Mouse (Mus musculus) c-Kit-positive CD71-positive TER-119-positive erythroid progenitor cells, embryonic 14.5 days (primary cell): ENCODE measurements around the gene Mrnip.

Source experiments
- DNase-seq: peaks from one replicate; pipeline ENCODE4 v3.0.0-alpha.2; 2013; ENCODE audit warnings: low spot score

Mrnip gene

DNA sequence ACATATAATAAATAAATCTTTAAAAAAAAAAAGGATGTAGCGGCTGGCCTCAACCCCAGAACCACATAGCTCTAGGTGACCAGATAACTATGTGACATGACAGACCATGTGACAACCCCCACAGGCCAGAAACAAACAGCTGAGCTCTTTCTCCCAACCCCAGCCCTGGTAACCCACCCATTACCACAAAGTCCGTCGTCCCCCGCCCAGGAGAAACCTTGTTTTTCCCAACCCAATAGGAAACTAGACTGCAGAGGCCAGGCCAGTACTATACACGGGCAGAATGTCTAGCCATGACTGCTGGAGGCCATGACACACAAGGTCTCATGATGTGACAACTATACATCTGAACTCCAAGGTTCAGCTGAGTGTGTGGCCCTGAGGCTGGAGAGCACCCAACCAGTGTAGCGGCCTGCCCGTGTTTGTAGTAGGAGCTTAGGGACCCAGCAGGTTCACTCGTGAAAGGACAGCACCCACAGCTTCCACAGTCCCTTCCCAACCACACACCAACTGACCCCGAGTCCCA is 29.1 kb downstream of the Mrnip start:
- no peak for DNase-seq

DNA sequence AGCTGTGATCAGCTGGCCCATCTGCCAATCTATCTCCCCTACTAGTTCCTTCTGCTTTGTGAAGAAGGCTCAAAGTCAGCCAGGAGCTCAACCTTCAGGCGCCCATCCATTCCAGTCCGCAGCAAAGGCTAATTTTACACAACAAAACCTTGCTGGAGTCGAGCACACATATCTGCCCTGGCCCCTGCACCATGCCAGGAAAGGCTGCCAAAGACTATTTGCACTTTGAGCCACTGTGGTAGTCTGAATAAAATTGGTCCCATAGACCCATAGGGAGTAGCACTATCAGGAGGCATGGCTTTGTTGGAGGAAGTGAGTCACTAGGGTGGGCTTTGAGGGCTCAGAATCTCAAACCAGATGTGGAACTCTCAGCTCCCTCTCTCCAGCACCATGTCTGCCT is 31.2 kb downstream of the Mrnip start:
- DNase-seq: no peak

DNA sequence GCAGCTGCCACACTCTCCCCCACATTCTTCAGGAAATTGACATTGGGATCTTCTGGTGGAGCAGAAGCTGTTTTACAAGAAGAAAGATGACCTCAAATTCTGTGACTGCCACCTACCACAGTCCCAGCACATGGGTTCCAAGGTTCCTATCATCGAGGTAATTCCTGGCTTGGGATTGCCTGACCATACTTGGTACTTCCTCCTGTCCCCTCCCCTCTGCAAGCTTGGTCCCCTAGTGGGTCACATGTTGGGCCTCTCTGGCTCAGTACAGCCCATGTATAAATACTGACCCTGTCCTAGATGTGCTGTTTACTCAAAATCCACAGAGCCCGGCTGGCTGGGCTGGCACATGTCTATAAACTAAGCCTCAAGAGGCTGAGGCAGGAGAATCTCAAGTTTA is 31.8 kb downstream of the Mrnip start:
- no peak for DNase-seq

DNA sequence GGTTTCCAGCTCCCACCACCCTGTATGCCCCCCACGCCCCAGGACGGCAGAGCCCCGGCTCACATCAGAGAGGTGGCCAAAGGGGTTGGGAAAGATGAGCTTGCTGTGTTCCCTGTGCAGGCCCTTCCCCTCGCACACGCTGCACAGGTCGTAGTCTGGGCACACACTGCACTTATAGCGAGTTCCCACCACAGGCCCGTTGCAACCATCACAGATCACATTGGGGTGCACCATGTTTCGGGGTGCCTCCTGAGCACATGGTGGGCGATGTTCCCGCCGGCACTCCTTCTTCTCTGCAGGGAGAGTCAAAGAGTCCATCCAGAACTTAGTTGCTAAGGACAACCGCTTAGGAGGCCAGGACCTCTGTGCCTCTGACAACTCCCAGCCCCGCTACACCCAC is 33.1 kb downstream of the Mrnip start:
- DNase-seq: no peak

DNA sequence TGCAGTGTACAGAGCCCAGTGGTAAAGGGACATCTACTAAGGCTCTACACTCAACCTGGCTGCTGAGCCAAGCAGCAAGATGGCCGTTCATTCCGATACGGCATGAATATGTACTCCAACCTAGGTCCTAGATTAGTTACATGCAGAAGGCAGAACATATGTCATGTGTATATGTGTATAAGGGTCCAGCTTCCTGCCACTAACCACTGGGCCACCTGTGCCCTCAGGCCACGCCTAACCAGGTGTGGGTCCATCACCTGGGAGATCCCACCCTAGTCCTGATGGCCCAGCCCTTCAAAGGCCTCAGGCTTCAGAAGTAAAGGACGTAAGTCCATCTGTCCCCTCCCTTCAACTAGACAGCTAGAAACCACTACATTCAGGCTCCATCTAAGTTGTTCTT is 33.8 kb downstream of the Mrnip start:
- no peak for DNase-seq

DNA sequence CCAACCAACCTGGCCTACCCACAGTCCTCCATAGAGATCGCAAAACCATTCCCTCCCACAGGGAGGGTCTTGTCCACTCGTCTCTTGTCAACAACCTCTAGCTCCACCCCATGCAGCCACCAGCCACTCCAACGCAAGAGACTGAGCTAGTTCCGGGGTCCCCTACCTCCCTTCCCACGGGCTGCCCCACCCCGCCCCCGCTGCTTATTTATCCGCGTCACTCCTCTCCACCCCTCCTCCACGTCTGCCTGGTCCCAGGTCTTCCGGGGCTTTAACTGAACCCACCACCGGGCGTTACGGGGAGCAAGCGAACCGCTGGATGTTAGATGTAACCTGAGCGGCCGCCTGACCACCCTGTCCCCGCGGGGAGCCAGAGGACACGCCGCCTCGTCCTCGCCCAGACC is 35.9 kb downstream of the Mrnip start:
- DNase-seq: peak; percentile 84

DNA sequence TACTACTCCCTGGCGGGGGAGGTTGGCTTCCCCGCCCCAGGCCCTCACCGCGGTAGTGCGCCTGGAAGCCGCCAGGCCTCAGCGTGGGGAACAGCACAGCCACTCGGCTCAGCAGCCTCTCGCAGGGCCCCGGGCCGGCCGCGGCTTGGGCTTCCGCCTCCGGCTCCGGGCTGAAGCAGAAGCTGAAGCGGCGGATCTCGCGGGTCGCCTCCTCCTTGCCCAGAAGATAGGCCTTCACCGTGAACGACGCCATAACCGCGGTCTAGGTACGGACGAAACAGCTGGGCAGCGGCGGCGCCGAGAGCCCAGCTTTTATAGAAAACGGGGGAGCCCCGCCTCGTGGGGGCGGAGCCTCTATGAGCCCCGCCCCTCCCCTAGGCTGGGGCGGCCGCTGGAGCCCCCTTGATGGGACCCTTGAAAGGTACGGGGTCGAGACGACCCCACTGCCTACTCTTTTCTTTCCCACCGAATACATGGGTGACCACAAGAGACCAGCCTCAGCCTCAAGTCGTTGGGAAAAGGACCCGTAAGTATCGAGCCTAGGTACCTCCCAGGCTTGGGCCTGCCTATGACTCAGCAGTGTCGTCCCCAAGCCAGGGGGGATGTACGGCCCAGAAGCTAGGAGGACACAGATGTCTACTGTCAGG is 36.4 kb downstream of the Mrnip start, which contains the start of the genes Sqstm1 and Mgat4b:
TSS of gene Sqstm1 (minus strand) at position 323 of the 647 bp plus-strand sequence.
TSS of gene Mgat4b (plus strand) at position 386 of the 647 bp plus-strand sequence.
- peak; percentile 79 for DNase-seq

DNA sequence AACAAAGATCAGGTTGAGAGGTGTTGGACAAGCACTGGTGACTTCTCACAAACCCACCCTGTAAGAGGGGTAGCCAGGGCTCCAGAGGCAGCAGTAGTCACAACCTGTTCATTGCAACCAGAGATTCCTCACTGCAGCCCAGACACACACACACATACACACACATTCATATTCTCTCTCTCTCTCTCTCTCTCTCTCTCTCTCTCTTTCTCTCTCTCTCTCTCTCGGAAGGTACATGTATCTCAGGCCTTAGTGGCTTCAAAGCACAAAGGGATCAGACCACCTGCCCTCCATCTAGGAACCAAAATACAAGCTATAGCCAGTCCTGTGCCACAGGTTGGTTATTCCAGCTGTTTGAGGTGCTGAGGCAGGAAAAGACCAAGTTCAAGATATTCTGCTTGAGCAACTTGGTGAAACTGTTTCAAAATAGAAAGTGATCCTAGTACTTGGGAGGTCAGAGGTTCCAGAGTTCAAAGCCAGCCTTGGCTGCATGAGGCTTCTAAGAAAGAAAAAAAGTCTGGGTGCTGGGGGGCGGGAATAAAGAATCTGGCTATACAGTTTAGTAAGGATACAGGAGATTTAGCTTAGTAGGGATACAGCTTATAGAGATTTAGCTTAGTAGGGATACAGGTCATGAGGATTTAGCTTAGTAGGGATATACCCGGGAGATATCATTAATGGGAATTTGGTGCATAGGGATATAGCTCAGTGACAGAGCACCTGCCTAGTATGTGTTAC is 37.2 kb downstream of the Mrnip start:
- DNase-seq: no peak

DNA sequence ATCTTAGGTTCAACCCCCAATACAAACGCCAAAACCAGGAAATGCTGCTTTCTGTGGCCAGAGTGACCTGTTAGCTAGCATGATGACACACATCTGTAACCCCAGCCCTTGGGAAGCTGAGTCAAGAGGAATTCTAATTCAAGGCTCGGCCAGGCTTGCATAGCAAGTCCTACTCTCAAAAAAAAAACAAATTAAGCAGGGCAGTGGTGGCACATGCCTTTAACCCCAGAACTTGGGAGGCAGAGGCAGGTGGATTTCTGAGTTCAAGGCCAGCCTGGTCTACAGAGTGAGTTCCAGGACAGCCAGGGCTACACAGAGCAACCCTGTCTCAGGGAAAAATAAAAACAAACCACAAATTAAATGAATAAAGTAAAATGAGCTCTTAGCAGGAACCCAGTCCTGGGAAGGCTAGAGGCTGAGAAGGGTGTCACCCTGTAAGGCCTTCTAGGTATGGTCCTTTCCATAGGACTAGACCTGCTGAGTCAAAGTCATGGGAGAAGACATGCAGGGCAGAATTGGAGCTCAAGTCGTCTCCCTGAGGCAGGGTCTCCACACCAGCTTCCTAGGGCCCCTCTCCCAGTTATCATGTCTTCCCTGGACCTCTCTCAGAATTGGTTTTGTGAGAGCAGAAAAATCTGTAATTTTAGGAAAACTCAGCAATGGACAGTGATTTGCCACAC is 38.0 kb downstream of the Mrnip start:
- DNase-seq: no peak

DNA sequence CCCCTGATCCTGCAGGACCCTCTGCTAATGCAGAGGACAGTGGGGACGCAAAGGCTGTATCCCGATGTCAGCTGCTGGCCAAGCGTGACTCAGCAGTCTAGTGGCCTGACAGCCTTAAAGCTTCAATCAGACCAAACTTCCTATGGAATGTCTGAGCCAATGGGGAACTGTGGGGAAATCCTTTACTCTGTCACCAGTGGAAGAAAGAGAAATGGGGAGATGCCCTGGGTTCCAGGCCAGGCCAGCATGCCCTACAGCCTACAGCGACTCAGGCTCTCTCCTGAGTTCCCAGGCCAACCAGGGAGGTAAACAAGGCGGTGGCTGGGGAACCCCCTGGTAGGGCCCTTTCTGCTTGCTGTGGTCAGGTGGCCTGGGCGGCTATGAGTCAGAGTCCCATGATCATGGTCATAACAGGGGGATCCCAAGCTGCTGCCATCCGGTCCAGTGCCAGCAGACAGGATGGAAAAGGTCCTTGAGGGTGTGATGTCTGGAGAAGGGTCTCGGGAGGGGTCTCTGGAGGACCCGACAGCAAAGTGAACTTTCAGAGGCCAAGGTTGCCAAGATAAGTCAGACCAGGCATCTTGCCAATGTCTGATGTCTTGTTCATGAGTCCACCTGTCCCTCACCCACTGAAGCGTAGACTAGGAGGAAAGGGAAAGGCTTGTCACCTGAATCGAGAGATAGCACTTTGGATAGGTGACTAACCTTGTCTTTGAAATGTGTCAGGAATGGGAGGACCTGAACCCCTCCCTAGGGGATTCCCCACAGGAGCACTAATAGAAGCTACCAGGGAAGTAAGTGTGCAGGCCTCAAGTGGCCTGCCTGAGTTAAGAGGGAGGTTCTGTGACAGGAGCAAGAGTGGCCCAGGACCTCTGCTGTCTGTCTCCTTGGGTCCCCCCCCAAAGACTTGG is 38.9 kb downstream of the Mrnip start:
- DNase-seq: no peak

DNA sequence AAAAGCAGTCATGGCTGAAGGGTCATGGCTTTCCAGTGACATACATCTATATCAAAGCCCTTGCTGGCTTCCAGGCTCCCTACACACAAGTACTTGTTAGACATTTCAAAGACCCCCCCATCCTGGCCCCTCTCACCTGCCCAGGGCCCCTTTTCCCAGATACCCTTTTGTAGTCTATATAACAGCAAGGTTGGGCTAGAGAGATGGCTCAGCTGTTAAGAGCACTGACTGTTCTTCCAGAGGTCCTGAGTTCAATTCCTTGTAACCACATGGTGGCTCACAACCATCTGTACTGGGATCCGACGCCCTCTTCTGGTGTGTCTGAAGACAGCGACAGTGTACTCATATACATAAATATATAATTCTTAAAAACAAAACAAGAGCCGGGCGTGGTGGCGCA is 40.4 kb downstream of the Mrnip start:
- no peak for DNase-seq

DNA sequence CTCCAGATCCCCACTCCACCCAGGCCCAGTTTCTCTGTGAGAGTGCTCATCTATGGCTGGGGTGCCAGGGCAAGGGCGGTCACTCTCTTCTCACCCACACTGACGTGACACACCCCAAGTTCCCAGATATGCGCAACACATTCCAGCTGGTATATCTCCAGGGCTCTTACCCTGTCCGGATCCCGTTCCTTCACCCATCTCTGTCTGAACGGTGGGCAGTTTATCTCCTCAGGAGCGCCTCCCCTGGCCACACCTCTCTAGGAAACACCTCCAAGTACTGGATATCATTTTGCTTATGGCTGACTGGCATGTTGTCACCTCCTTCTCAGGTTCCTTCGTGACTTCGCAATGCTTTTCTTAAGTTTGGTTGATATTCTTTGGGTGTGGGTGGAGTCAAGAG is 41.4 kb downstream of the Mrnip start:
- DNase-seq: no peak

DNA sequence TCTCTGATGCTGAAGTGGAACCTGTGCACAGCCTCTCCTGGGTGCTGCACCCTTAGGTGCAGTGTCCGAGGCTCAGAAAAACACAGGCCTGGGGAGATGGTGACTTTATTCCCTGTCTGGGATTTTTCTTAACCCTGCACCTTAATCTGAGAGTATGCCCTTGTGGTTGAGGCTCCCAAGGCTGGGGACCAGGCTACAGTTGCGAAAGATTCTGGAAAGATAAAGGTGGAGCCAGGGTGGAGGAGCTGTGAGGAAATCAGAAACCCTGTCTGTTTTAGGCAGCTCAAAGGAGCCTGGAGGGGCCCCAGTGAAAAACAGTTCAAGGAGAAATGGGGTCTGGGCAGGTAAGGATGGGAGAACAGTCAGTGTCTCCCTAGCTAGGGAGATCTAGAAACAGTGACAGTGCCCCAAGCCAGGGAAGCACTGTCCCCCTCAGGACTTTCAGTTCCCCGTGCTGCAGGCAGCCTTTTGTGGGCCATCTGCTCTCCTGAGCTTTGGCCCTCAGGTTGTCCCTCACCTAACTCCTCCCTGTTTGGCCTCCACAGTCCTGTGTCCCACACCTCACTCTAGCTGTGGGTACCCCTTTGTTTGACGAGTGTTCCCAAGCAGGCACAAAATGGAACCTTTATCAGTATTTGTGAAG is 42.6 kb downstream of the Mrnip start:
- no peak for DNase-seq

DNA sequence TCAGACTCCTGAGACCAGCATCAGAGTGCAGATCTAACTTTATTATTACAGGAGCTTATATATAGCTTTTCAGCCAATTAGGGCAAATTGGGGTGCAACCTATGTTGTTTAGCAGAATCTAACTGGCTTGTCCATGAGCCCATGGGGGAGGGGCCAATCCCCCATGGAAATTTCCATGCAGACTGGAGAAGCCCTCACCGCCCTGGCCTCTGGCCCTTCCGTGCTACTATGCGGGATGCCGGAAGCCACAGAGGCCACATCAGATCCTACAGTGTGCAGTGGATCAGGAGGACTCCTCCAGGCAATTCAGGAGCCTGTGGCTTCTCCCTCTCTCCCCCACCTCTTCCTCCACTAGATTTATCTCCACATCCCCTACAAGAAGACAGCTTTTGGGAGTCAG is 43.6 kb downstream of the Mrnip start:
- DNase-seq: no peak

DNA sequence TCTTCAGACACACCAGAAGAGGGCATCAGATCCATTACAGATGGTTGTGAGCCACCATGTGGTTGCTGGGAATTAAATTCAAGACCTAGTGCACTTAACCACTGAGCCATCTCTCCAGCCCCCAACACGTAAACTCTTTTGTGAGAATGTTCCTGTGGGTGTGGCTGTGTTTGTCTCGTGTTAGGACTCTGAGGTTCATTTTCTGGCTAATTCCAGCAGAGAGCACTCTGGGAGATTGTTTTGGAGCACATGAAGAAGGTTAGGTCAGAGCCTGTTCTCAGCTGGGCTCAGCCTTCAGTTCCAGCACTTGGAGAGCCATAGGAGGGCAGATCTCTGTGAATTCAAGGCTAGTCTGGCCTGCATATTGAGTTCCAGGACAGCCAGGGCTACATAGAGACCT is 45.6 kb downstream of the Mrnip start:
- no peak for DNase-seq

DNA sequence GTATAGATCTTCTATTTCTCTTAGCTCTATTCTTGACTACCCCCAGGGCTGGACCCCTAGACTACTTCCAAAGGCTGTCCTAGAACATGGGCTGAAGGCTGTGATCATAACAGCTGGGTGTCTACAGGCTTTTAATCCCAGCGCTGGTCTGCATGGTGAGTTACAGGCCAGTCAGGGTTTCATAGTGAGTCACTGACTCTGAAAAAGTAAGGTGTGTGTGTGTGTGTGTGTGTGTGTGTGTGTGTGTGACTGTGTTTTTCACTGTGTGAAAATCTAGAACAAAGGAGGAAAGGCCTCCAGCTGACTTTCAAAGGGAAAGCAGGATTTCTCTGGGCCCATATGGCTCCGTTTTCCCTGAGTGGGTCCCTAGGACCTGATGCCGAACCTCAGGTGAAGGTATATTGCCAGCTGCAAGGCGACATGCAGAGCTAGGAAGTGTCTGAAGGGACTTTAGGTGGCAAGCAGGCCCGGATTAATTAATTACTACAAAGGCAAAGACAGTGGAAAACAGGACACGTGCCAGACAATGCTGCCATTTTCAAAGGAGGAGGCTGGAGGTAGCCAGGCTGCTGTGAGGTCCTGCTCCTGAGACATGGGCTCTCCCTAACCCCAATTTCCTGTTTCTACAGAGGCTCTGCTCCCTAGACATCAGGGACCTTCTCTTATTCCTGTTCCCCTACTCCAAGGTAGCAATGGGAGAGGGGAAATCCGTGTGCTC is 48.5 kb downstream of the Mrnip start:
- DNase-seq: no peak

DNA sequence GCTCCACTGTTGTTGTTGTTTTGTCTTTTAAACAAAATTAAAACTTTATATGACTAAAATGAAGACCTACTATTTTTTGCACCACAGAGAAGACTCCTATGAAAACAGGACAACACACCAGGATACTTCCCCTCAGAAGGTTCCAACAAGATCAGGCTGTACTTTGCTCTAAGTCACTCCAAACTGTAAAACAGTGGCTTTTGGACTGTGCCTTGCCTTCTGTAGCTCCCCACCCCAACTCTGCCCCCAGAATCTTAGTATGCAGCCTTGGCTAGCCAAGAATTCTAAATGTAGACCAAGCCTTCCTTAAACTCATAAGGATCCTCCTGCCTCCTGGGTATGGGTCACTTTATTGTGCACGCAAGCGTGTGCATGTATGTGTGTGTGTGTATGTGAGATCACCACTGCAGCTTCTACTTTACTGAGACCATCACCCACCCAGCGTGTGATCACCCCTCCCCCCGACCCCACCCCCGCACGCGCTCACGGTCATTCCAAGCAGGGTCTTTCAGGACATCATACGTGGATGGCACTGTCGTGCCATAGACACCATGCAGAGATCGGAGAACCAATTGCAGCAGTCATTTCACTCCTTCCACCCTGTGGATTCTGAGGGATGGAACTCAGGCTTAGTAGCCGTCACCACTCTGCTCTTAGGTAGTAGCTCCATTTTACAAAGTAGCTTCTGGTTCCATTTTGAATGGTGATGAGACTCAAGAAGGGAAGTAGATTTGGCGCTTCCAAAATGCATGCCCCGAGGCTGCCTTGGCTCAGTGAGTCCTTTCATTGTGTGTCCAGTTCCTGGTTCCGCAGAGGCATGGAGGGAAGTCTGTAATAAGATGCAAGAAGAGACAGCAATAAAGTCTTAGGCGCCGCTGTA is 49.8 kb downstream of the Mrnip start:
- no peak for DNase-seq

DNA sequence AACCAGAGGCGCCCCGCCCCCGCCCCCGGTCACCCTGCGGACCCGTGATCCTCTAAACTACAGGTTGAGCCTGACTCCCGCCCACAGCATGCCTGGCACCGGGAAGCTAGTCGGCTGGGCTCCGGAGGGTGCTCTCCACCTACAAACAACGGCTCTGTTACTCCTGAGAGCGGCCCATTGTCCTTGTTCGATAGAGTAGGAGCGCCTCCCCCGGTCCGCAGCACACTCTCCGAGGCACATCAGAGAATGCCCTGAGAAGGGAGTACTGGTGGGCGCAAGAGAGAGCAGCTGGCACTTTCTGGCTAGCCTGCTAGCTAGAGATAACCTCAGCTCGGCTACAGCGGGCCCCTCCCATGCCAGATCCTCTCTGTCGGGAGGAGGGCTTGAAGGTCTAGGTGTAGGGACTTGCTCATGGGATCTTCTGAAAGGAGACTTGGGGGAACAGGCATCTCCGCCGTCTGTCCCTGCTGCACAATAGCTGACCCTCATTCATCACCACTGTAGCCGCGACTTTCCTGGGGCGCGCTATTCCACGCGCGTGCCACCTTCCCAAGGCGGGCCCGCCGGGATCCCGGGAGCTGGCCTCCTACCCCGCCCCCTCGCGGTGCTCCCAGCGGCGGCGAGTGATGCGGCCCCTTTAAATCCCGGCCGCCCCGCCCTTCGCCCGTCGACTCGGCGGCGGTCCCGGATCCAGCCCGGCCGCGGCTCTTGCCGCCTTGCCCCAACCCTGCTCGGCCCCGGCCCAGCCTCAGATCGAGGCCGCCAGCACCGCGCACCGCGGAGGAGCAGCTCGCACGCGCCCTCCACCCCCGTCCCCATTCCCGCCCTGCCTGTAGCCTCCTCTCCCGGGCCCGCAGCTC is 50.7 kb downstream of the Mrnip start:
- DNase-seq: peak; percentile 88
